Mouse (Mus musculus) cortical plate, adult 2 months (tissue): Measurements from ENCODE around the gene Gse1. TPM values are rescaled to one million over a fixed set of nuclear protein-coding genes. Genes with fewer than 3 reads are reported as not detected.

Source experiments
- H3K27ac ChIP-seq: fragments of 200-500 bp; 2 replicates; pipeline ENCODE4 v1.5.1; 2012; ENCODE audit warnings: low read length, control low read depth, inconsistent platforms; ENCODE audit not compliant: insufficient read depth
- H3K4me1 ChIP-seq: fragments of 200-500 bp; 2 replicates; pipeline ENCODE4 v1.6.1; 2011; ENCODE audit warnings: low read length; ENCODE audit not compliant: control insufficient read depth, insufficient read depth
- H3K4me3 ChIP-seq: fragments of 200-500 bp; 2 replicates; pipeline ENCODE4 v1.5.1; 2011; ENCODE audit warnings: mild to moderate bottlenecking, low read length, control low read depth; ENCODE audit not compliant: insufficient read depth
- CTCF ChIP-seq: fragments of 200-500 bp; IDR thresholded peaks from 2 replicates; pipeline ENCODE4 v1.5.1; 2011; ENCODE audit warnings: mild to moderate bottlenecking, control low read depth, low read length; ENCODE audit not compliant: insufficient read depth; ENCODE audit errors: extremely low read depth
- POLR2A ChIP-seq: fragments of 200-500 bp; IDR thresholded peaks from 2 replicates; pipeline ENCODE4 v1.6.1; 2011; ENCODE audit warnings: mild to moderate bottlenecking, low read length, control low read depth; ENCODE audit not compliant: insufficient read depth; ENCODE audit errors: extremely low read depth
- polyA plus RNA-seq: library from polyadenylated mRNA; depleted of rRNA; stranded (reverse); fragments of >200 nt; gene quantifications from 2 replicates; pipeline ENCODE4 v1.2.3, GENCODE M21; 2012

Gene Gse1
- polyA plus RNA-seq, 1 experiment: 41.0 TPM

DNA sequence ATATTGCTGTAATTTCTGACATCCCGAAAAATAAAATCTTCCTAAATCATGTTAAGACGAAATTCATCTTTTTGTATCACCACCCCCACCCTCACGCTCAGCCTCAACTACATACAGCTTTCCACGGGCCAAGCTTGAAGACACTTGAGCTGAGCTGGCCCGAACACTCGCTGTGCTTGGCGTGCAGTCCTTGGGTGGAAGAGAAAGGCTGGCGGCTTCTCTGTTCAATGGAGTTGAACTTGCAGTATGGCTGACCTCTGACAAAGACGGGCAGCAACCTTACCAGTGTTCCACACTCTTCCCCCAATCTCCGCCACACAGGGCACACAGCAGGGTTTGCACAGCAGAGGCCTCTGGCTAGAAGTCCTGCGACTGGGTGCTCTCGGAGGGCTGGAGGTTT is 353.1 kb downstream of the Gse1 start:
- Histone ChIP-seq H3K27ac (no peak overlapping the region), H3K4me1 (no peaks in the 10 kb centered on the region), H3K4me3 (no peak overlapping the region)
- no peak for TF ChIP-seq CTCF
- TF ChIP-seq POLR2A: no peak

DNA sequence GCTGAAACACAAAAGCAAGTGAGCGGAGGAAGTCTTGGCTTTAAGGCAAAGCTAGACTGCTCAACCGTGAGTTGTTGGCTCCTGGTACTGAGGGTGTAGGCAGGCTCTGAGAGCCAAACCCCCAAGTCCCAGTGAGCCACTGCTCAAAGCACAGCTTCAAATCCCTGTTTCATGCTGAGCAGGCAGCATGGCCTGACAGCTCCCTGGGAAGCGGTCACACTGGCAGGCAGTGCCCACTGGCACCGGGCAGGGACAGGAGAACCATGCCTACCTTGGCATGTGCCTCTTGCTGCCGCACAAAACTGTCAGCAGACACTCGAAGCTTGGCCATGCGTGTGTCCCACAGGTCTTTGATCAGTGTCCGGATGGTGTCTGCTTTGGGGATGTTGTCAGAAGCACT is 353.6 kb downstream of the Gse1 start:
- TF ChIP-seq POLR2A (no peak), CTCF (no peak)
- H3K27ac ChIP-seq: no peak overlapping the region
- H3K4me1 ChIP-seq: no peaks in the 10 kb centered on the region
- H3K4me3 ChIP-seq: no peak overlapping the region

DNA sequence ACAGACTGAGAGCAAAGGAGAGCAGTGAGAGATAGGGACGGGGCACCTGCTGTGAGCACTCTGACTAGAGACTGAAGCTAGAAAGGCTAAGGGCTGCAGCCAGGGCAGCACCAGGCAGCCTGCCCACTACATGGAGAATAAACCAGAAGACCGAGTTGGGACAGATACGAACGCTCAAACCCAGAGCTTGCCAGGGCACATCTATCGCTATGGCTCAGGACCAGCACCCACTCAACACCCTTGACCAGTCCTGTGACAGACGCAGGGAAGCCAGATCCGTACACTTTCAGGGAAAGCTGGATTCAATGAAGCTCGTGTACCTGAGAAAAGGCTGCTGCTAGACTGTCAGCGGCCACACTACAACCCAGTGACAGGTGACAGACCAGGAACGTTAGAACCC is 357.3 kb downstream of the Gse1 start:
- no peaks in the 10 kb centered on the region for H3K4me1 ChIP-seq
- TF ChIP-seq POLR2A (no peak), CTCF (no peak)
- no peak overlapping the region for H3K27ac ChIP-seq
- no peak overlapping the region for H3K4me3 ChIP-seq

DNA sequence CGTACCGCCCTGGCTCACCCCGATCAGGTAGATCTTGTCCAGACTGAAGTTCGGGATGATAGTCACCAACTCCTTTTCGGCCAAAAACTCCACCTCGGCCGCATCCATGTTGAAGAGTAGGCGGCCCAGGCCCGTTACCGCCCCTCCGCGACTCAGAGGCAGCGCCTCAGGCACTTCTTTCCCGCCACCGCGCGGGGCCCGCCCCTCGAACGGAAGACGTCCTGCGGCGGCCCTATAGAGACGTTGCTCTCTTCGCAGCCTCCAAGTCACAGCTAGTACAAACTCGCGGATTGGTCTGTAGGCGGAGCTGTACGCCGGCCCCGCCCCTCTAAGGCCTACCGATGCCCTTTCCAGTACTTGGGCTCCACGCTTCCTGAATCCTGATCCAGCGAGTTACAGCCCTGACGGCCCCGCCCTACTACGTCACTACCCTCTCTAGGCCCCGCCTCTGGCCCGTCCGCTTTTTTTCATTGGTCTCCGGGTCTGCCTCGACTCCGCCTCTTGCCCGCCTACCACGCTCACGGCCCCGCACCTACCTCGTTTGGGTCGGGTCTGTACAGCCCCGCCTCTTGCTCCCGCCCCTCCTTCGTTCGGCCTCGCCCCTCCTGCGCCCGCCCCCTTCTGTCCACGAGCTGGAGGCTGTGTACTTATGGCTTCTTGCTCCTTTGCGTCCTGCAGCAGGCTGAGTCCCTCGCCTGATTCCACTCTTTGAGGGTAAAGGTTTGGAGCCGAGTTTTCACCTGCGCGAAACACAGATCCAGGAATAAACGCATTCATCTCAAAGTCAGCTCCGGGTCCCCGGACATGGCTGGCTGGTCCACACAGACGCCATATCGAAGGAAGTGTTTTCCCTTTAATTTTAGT is 360.9 kb downstream of the Gse1 start, which contains the start of gene Gins2:
Gene Gins2 (minus strand): TSS at position 397 of the 864 bp plus-strand sequence.
- no peak for TF ChIP-seq CTCF
- 0 out of 2 replicates have a peak, but pooled peaks have one; percentile 15 for TF ChIP-seq POLR2A
- Histone ChIP-seq H3K4me1 (no peaks in the 10 kb centered on the region), H3K27ac (no peak within 1 kb of the TSS)

DNA sequence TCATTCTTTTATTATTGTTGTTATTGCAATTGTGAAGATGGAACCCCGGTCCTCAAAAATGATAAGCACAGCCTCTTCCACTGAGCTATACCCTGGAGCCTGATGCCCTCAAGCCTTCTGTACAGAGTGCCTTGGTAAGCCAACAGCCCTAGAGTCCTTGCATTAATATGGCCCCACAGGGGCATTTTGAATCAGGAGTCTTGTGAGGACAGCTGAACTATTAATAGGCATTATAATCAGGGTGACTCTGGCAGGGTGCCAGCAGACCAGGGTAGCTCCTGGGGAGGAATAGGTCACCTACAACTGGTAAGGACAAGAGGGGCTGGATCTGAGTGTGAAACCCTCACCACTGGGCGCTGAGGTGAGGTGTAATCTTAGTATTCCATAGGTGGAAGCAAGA is 361.7 kb downstream of the Gse1 start:
- Histone ChIP-seq H3K27ac (no peak overlapping the region), H3K4me3 (peak overlapping the region; percentile 31; the same call in 1 of the 2 replicates), H3K4me1 (no peaks in the 10 kb centered on the region)
- no peak for TF ChIP-seq CTCF
- no peak for TF ChIP-seq POLR2A

More for the DNA sequence above, 360.9 kb downstream of the Gse1 start, which contains the start of gene Gins2:
- peak within 1 kb of the TSS; percentile 31 for H3K4me3 ChIP-seq

DNA sequence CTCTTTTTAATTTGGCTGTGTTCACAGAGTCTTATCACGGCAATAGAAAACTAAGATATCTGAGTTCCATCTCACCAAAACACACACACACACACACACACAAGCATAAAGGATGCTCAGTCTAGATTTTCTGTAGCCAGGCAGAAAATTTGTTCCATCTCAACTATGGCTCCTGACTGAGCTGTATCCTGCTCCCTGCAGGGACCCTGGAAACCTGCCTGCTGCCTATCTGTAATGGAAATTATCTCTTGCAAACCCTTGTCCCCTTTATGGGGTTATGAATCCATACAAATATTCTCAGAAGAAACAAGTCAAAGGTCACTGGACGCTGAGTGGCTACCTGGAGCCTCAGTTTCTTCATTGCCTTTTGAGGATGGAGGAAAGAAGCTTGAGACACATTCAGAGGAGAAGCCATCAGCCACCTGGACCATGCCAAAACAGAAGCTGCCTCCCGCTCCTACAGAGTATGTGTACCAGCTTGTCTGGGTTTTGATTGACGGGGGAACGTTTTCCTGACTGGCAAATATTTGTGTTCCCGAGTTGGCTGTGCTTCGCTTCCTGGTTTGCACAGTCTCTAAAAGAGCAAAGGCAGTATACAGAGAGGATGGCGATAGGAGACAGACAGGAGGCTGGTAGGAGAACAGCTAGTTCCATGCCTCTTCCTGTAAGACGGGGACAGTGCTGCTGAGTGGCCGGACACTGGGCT is 363.5 kb downstream of the Gse1 start:
- Histone ChIP-seq H3K27ac (no peak overlapping the region), H3K4me1 (no peaks in the 10 kb centered on the region), H3K4me3 (no peak overlapping the region)
- TF ChIP-seq CTCF (no peak), POLR2A (no peak)

DNA sequence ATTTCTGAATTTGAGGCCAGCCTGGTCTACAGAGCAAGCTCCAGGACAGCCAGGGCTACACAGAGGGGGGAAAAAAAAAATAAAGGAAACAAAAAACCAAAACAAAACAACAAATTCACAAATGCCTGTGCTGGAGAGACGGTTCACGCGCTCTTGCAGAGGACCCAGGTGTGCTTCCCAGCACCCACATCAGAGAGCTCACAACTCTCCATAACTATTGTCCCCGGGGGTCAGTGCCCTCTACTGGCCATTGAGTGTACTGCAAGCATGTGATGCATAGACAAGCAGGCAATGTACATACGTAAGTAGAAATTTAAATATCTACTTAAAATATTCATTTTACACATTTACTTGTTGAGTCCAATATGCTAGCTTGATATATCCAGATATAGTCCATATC is 366.3 kb downstream of the Gse1 start:
- TF ChIP-seq POLR2A: no peak
- peak; percentile 26; the same call in 1 of the 2 replicates for TF ChIP-seq CTCF
- Histone ChIP-seq H3K4me1 (peaks cover 2% of the 10 kb centered on the region; the same call in 1 of the 2 replicates), H3K27ac (no peak overlapping the region), H3K4me3 (no peak overlapping the region)

DNA sequence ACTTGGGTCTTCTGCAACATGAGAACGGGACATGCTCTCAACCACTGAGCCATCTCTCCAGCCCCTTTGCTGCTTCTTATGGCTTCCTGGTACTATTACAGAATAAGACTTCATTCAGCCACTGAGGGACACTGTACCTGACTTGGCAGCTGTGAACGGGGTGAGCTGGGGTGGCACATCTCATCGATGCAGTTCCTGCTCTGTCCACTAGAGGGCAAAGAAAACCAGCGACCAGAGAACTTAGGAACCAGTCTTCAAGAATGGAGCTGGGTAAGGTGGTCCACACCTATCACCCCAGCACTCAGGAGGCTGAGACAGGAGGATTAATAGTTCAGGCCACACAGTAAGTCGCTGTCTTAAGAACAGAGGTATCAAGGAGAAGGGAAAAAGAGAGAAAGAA is 367.7 kb downstream of the Gse1 start:
- H3K4me3 ChIP-seq: no peak overlapping the region
- no peak overlapping the region for H3K27ac ChIP-seq
- peaks cover 2% of the 10 kb centered on the region; the same call in 1 of the 2 replicates for H3K4me1 ChIP-seq
- no peak for TF ChIP-seq POLR2A
- peak; percentile 84 for TF ChIP-seq CTCF

DNA sequence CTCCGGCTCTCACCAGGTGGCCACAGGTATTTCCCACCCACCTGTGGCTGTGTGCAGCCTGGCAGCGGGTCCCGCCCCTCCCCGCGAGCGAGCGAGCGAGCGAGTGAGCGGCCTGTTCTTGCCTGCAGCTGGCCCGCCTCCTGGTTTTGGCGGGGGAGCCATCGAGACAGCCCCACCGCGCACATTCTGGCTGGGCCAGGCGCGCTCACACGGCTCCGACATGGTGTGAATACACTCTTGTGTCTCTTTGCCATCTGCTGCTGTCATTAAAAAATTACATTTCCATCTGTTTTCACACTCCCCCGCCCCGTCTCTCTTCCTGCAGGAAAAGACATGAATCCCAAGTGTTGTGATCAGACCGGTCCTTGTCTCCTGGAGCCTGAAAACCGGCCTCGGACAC is 370.3 kb downstream of the Gse1 start:
- TF ChIP-seq CTCF (no peak), POLR2A (no peak)
- Histone ChIP-seq H3K27ac (no peak overlapping the region), H3K4me1 (peaks cover 2% of the 10 kb centered on the region; the same call in 1 of the 2 replicates), H3K4me3 (no peak overlapping the region)

DNA sequence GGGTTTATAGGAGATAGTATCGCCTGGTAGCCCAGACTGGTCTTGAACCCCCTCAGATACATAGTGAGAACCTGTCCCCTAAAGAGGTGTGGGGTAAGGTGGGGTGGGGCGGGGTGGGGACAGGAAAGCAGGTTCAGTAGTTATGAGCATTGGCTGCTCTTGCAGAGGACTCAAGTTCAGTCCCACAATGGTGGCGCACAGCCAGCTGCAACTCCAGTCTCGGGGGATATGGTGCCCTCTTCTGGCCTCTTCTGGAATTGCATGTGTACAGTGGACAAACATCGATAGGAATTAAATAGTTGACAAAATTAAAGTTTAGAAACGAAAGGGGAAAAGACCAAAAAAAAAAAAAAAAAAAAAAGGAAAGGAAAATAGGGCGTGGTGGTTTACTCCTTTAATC is 371.2 kb downstream of the Gse1 start:
- H3K4me3 ChIP-seq: no peak overlapping the region
- H3K27ac ChIP-seq: no peak overlapping the region
- TF ChIP-seq POLR2A: no peak
- peak; percentile 72 for TF ChIP-seq CTCF
- peaks cover 2% of the 10 kb centered on the region; the same call in 1 of the 2 replicates for H3K4me1 ChIP-seq
